Mouse (Mus musculus): ENCODE measurements around the gene Cadm4.

The Cadm4 gene

GRCm38 (mm10) chr7:24531211-24531971, 49.6 kb downstream of the Cadm4 start:
- no peak for DNase-seq (ENCODE audit: low read depth, low spot score)

GRCm38 (mm10) chr7:24533031-24533571, 51.3 kb downstream of the Cadm4 start:
- no peak for DNase-seq (ENCODE audit: low read depth, low spot score)

- DNase-seq (ENCODE audit: low read depth, low spot score), result no peak
Measured at GRCm38 (mm10) chr7:24533806-24534205, 52.0 kb downstream of the Cadm4 start.

GRCm38 (mm10) chr7:24534301-24534700, 52.5 kb downstream of the Cadm4 start:
- no peak for DNase-seq (ENCODE audit: low read depth, low spot score)

GRCm38 (mm10) chr7:24537081-24537480, 55.3 kb downstream of the Cadm4 start:
- DNase-seq (ENCODE audit: low read depth, low spot score), result no peak

GRCm38 (mm10) chr7:24537591-24537990, 55.8 kb downstream of the Cadm4 start:
- DNase-seq (ENCODE audit: low read depth, low spot score), result no peak

GRCm38 (mm10) chr7:24538154-24538553, 56.3 kb downstream of the Cadm4 start:
- no peak for DNase-seq (ENCODE audit: low read depth, low spot score)

- no peak for DNase-seq (ENCODE audit: low read depth, low spot score)
Measured at GRCm38 (mm10) chr7:24538701-24539100, 56.9 kb downstream of the Cadm4 start.

- no peak for DNase-seq (ENCODE audit: low read depth, low spot score)
Measured at GRCm38 (mm10) chr7:24539686-24540085, 57.9 kb downstream of the Cadm4 start.

GRCm38 (mm10) chr7:24544506-24544905, 62.7 kb downstream of the Cadm4 start:
- no peak for DNase-seq (ENCODE audit: low read depth, low spot score)

- DNase-seq (ENCODE audit: low read depth, low spot score), result no peak
Measured at GRCm38 (mm10) chr7:24546068-24546614, 64.3 kb downstream of the Cadm4 start, which contains the start of the genes Pinlyp and Xrcc1. Gene Pinlyp, minus strand, starts transcription at chr7:24546118. Gene Xrcc1, plus strand, starts transcription at chr7:24546289.

GRCm38 (mm10) chr7:24546634-24547389, 65.0 kb downstream of the Cadm4 start:
- peak; percentile 96 for DNase-seq (ENCODE audit: low read depth, low spot score)

- DNase-seq (ENCODE audit: low read depth, low spot score), result no peak
Measured at GRCm38 (mm10) chr7:24547534-24548036, 65.8 kb downstream of the Cadm4 start.

- DNase-seq (ENCODE audit: low read depth, low spot score), result no peak
Measured at GRCm38 (mm10) chr7:24551985-24552759, 70.3 kb downstream of the Cadm4 start.
